Mouse (Mus musculus): ENCODE results near the gene Jmjd8. TPM values are rescaled to one million over a fixed set of nuclear protein-coding genes. Genes with fewer than 3 reads are reported as not detected.

Gene Jmjd8
- polyA plus RNA-seq, 1 experiment from 2014 or later = 60.7 TPM

DNA sequence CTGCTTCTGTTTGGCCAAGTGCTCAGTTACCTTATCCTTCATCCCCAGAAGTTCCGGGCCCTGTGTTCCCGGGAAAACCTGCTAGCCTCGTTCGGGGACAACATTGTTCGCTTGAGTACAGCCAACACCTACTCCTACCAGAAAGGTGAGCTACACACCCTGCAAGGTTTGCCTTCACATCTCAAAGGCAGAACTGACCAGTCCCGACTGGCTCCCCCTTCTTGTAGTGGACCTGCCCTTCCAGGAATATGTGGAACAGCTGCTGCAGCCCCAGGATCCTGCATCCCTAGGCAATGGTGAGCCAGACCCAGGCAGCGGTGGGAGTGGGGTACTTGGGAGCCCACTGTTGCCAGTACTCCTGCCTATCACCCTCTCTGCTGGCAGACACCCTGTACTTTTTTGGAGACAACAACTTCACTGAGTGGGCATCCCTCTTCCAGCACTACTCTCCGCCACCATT lies 921 bp downstream of the Jmjd8 start:
- H3K36me3 ChIP-seq = peaks cover 46% of the 10 kb centered on the region
- peak overlapping the region; percentile 88 for H3K4me3 ChIP-seq
- peak overlapping the region; percentile 81 for H3K9ac ChIP-seq
- peak overlapping the region; percentile 84 for H3K4me2 ChIP-seq (replicated peaks)
- no peak for ATAC-seq (ENCODE audit: low FRiP score, low read depth)
- H3K27ac ChIP-seq = peak overlapping the region; percentile 88
- no peaks in the 10 kb centered on the region for H3K9me3 ChIP-seq
- WGBS = 37% methylated on average over 8 of the region's 8 CpGs
- no peaks in the 10 kb centered on the region for H3K27me3 ChIP-seq
- H3K4me1 ChIP-seq = peaks cover 67% of the 10 kb centered on the region

DNA sequence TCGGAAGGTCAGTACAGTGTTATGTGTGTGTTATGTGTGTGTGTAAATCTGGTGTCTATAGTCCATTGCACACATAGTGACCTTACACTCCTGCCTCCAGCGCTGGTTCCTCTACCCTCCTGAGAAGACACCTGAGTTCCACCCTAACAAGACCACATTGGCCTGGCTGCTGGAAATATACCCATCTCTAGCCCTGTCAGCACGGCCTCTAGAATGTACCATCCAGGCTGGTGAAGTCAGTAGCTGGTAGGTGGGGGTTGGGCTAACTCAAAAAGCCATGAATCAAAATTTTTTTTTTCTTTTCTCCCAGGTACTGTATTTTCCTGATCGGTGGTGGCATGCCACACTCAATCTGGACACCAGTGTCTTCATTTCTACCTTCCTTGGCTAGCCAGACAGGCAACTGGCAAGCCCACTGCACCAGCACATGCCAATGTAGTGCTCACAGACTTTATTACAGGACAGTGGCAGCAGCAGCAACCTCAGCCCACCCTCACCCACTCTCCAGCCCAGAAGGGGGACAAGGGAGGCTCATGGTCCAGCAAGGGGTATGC lies 1.6 kb downstream of the Jmjd8 start:
- Histone ChIP-seq H3K9me3 (no peaks in the 10 kb centered on the region), H3K27ac (no peak overlapping the region), H3K4me3 (peak overlapping the region; percentile 88), H3K4me2 (replicated peaks) (peak overlapping the region; percentile 98), H3K9ac (peak overlapping the region; percentile 81; the same call in 1 of the 2 replicates), H3K36me3 (peaks cover 53% of the 10 kb centered on the region), H3K27me3 (no peaks in the 10 kb centered on the region), H3K4me1 (peaks cover 67% of the 10 kb centered on the region)
- ATAC-seq (ENCODE audit: low FRiP score, low read depth) = no peak
- WGBS = 85% methylated on average over 4 of the region's 4 CpGs

DNA sequence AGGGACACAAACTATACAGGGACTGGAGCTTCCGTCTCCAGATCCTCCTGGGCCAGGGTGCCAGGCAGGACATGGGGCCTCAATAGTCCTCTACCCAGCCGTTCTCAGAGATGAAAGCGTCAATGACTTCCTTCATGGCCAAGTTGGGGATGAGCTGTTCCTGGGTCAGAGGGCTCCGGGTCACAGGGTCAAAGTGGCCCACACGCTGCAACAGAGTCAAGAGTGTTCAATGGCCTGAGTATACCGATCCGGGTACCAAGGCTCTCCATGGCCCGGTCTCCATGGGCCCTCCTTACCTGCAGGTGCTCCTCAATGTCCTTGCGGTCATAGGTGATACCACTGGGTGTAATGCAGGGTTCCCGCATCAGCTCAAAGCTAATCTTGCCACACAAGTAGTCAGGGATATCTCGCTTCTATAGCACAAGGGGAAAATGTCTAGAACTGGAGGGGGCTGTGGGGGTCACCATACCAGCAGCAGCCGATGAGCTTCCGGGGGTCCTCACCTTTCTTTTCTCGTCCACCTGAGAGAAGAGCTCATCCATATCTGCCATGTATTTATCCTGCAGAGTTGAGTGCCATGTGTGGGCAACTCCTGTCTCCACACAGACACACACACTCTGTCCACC lies 2.3 kb downstream of the Jmjd8 start:
- H3K4me1 ChIP-seq = peaks cover 68% of the 10 kb centered on the region

DNA sequence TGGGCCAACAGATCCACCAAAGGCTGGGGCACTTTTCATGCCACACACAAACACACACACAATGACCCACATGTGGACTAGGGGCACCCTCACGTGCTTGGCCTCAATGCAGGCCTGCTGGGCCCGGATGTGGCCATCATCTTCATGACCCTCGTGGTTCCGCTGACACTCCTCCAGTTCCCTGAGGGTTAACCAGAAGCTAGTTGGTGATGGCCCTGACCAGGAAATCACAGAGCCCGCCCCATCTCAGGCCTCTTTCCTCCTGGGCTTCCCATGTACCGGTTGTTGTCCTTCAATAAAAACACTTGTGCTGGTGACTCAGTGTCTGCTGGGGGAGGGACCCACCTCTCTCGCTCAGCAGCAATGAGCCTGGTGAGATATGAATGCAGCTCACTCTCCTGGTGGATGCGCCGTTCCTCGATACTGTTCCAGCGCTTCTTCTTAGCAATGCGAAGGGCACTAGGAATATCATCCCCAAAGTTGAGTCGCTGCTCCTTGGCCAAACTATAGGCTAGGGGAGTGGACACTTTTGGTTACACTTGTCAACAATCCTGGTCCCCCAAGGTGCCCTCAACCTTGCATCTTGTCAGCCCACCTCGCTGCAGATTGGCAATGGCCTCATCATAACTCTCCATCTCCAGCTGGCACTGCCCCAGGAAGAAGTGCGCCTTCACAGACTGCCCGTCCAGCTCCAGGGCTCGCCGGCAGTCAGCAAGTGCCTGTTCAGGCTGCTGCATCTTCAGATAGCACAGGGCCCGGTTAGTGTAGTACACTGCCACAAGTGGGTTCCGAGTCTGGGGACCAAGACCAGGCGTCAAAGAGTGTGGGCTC lies 3.0 kb downstream of the Jmjd8 start:
- peak overlapping the region; percentile 88 for H3K4me3 ChIP-seq
- no peak for ATAC-seq (ENCODE audit: low FRiP score, low read depth)
- H3K4me1 ChIP-seq = peaks cover 76% of the 10 kb centered on the region
- H3K4me2 ChIP-seq (replicated peaks) = peak overlapping the region; percentile 98
- no peaks in the 10 kb centered on the region for H3K27me3 ChIP-seq
- H3K36me3 ChIP-seq = peaks cover 45% of the 10 kb centered on the region
- peak overlapping the region; percentile 91 for H3K9ac ChIP-seq
- H3K9me3 ChIP-seq = no peaks in the 10 kb centered on the region
- 61% methylated on average over 21 of the region's 21 CpGs for WGBS
- peak overlapping the region; percentile 86; the same call in 1 of the 2 replicates for H3K27ac ChIP-seq

More for the DNA sequence above, 2.3 kb downstream of the Jmjd8 start:
- peak overlapping the region; percentile 98 for H3K4me2 ChIP-seq (replicated peaks)
- no peak for ATAC-seq (ENCODE audit: low FRiP score, low read depth)
- peak overlapping the region; percentile 88 for H3K4me3 ChIP-seq
- H3K9ac ChIP-seq = 0 out of 2 replicates have a peak overlapping the region, but pooled peaks have one; percentile 91
- WGBS = 90% methylated on average over 14 of the region's 14 CpGs
- H3K27ac ChIP-seq = no peak overlapping the region
- H3K36me3 ChIP-seq = peaks cover 52% of the 10 kb centered on the region
- H3K9me3 ChIP-seq = no peaks in the 10 kb centered on the region
- no peaks in the 10 kb centered on the region for H3K27me3 ChIP-seq

DNA sequence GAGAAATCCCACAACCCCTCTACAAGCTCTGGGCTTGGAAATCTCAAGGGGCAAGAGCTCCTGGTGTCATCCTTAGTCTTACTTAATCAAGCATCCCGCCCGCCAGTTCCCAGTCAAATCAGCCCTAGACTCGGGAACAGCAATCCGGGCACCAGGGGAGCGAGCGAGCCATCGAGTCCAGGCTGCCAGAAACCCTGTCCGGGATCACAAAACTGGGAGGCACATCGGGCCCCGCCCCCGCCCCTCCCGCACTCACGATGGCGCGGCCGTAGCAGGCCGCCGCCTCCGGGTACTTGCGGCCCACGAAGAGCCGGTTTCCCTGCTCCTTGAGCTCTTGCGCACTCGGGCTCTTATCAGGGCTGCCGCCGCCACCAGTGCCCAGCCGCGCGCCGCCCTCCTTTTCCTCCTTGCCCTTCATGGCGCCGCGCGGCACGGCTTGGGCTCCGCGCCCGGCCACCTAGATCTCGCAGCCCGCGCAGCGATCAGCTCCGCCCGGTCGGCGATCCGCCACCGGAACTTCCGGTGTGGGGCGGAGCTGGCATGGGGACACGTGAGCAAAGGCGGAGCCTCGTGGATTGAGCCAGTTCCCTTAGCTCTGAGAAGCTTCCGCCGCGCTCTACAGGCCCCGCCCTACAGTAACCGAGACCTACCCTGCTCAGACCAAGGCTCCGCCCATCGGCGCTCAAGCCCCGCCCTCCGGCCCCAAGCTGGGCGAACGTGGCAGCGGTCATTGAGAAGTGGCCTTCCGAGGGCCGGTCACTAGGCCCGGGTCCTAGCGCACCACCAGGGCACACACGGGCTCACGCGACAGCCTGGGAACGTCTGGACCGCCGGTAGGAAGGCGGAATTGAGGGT lies 4.0 kb downstream of the Jmjd8 start:
- H3K4me2 ChIP-seq (replicated peaks) = peak overlapping the region; percentile 98
- WGBS = under 1% methylated on average over 77 of the region's 77 CpGs
- H3K36me3 ChIP-seq = peaks cover 38% of the 10 kb centered on the region
- peak overlapping the region; percentile 88 for H3K4me3 ChIP-seq
- peak overlapping the region; percentile 91 for H3K9ac ChIP-seq
- no peaks in the 10 kb centered on the region for H3K9me3 ChIP-seq
- no peaks in the 10 kb centered on the region for H3K27me3 ChIP-seq
- peak; percentile 90 for ATAC-seq (ENCODE audit: low FRiP score, low read depth)
- H3K4me1 ChIP-seq = peaks cover 79% of the 10 kb centered on the region
- H3K27ac ChIP-seq = peak overlapping the region; percentile 92

DNA sequence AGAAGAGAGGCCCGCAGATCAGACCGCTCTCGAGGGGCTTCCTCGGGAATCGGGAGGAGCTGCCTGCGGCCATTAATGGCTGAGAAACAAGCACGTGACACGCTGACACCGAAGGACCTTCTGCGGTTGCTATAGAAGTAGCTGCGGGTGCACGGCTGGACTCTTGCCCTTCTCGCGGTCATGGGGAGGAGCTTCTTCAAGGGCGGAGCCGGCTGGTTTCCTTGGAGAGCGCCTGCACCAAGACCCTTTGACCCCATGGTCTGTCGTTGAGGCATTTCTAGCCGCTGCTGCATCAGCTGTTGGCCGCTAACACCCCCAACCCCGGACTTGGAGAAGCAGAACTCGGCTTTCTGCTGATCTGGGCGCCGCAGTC lies 4.6 kb downstream of the Jmjd8 start, which contains the start of gene Stub1:
Stub1 (minus strand) TSS at position 114 of the 373 bp plus-strand sequence.
- H3K4me1 ChIP-seq = peaks cover 78% of the 10 kb centered on the region
- H3K9me3 ChIP-seq = no peaks in the 10 kb centered on the region
- peaks cover 42% of the 10 kb centered on the region for H3K36me3 ChIP-seq
- peak within 1 kb of the TSS; percentile 88 for H3K4me3 ChIP-seq
- H3K9ac ChIP-seq = peak within 1 kb of the TSS; percentile 91
- H3K4me2 ChIP-seq (replicated peaks) = peak within 1 kb of the TSS; percentile 98
- H3K27me3 ChIP-seq = no peaks in the 10 kb centered on the region
- ATAC-seq (ENCODE audit: low FRiP score, low read depth) = peak; percentile 60
- 0% methylated on average over 24 of the region's 24 CpGs for WGBS
- H3K27ac ChIP-seq = peak within 1 kb of the TSS; percentile 92

DNA sequence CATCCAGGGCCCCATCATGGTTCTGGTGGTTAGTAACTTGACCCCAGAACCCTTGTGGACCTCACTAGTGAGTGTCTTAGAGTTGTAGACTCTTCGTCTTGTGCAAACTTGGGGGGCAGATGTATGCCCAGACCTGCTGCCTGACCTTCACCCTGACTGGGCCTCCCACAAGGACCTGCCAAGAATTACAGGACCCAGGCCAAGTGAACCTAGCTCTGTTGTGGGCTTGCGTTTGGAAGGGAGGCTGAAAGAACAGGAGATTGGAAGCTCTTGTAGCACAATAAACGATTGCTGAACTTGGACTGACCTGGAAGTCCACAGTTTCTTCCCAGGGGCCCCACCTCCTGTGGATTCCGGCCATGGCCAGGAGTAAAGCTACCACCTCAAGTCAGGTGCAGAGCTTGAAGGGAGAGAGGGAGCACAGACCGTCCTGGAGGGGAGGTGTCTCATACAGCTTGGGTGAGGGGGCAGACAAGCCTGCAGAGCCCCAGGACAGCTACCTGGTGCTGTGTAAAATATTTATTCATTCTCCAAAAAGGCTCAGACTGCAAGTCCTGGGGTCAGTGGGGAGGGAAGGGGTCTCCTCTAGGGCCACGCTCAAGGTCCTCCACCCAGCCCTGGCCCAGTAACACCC lies 5.4 kb downstream of the Jmjd8 start:
- 41% methylated on average over 6 of the region's 6 CpGs for WGBS
- Histone ChIP-seq H3K9me3 (no peaks in the 10 kb centered on the region), H3K9ac (peak overlapping the region; percentile 75), H3K27me3 (no peaks in the 10 kb centered on the region), H3K4me1 (peaks cover 74% of the 10 kb centered on the region), H3K4me3 (peak overlapping the region; percentile 88), H3K36me3 (peaks cover 47% of the 10 kb centered on the region), H3K4me2 (replicated peaks) (peak overlapping the region; percentile 98), H3K27ac (peak overlapping the region; percentile 92)
- ATAC-seq (ENCODE audit: low FRiP score, low read depth) = no peak

DNA sequence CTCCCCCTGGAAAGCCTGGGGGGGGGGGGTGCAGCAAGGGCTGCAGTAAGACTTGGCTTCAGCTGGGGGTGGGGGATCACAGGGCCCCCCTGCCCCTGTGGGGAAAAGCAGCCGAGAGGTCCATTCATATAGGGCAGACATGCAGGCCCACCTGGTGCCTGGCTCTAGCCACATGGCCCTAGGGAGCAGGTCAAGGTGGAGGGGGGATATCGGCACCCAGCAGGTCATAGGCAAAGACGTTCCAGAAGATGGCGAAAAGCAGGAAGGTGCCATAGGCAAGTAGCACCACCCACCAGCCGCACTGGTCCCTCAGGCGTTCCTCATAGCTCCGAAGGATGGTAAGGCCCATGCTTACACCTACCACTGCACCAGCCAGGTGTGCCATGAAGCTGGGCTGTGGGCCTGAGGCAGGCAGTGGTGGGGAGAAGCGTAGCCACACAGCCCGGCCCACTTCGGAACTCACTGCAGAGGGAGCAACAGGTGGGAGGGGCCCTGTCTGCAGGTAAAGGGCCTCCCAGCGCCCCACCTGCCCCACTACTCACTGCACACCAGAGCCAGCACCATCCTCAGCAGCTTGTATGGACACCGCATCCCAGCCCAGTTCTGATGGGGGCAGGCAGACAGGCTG lies 6.0 kb downstream of the Jmjd8 start:
- Histone ChIP-seq H3K27ac (no peak overlapping the region), H3K36me3 (peaks cover 54% of the 10 kb centered on the region)
- no peak for ATAC-seq (ENCODE audit: low FRiP score, low read depth)

DNA sequence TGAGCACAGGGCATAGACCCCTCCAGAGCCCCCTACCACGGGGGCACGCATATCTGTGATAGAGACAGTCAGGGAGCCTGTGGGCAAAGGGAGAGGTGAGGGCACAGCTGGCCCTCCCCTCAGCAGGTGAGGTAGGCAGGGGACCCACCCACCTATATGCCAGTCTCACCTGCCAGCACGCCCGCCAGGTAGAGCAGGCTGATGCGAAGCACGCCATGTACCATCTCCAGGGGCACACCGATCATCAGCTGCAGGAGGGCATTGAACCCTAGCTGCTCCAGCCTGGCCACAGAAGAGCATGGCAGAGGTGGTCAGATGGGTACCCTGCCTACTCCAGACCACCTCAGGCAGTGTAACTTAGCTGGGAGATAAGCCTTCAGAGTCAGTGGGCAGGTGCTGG lies 6.6 kb downstream of the Jmjd8 start:
- Histone ChIP-seq H3K4me2 (replicated peaks) (peak overlapping the region; percentile 98), H3K27me3 (no peaks in the 10 kb centered on the region), H3K27ac (no peak overlapping the region), H3K4me3 (0 out of 2 replicates have a peak overlapping the region, but pooled peaks have one; percentile 88), H3K36me3 (peaks cover 55% of the 10 kb centered on the region), H3K9ac (peak overlapping the region; percentile 75; the same call in 1 of the 2 replicates), H3K4me1 (peaks cover 62% of the 10 kb centered on the region), H3K9me3 (no peaks in the 10 kb centered on the region)
- WGBS = 93% methylated on average over 7 of the region's 7 CpGs
- ATAC-seq (ENCODE audit: low FRiP score, low read depth) = no peak

More for the DNA sequence above, 6.0 kb downstream of the Jmjd8 start:
- Histone ChIP-seq H3K27me3 (no peaks in the 10 kb centered on the region), H3K4me1 (peaks cover 68% of the 10 kb centered on the region), H3K9me3 (no peaks in the 10 kb centered on the region), H3K9ac (peak overlapping the region; percentile 75), H3K4me2 (replicated peaks) (peak overlapping the region; percentile 98), H3K4me3 (peak overlapping the region; percentile 88)
- 87% methylated on average over 12 of the region's 12 CpGs for WGBS

DNA sequence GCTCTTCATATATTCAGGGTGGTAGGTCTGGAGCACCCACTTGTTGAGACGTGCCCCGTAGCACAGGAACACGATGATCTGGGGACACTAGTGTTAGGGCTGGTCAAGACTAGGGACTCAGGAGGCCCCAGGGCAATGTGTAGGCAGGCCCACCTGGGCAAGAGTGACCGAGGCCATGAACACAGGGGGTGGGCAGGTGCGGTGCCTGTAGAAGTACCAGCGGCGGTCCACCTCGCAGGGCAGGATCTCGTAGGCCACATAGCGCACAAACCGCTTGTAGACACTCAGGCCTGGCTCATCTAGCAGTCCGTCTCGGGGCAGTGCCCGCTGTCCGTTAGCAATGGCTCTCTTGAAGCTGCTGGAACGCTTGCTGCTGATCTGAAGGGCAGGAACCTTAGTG lies 7.1 kb downstream of the Jmjd8 start:
- Histone ChIP-seq H3K27ac (no peak overlapping the region), H3K9me3 (no peaks in the 10 kb centered on the region), H3K9ac (0 out of 2 replicates have a peak overlapping the region, but pooled peaks have one; percentile 68), H3K4me3 (peak overlapping the region; percentile 3; the same call in 1 of the 2 replicates), H3K4me2 (replicated peaks) (peak overlapping the region; percentile 98; the same call in 1 of the 2 replicates), H3K27me3 (no peaks in the 10 kb centered on the region), H3K36me3 (peaks cover 55% of the 10 kb centered on the region), H3K4me1 (peaks cover 57% of the 10 kb centered on the region)
- WGBS = 93% methylated on average over 16 of the region's 16 CpGs
- ATAC-seq (ENCODE audit: low FRiP score, low read depth) = no peak

Data from limb, embryonic 13.5 days (tissue).